Mouse (Mus musculus) lung, adult 2 months (tissue): ENCODE results near the gene Odc1.

Experiments
- CTCF ChIP-seq: fragments of 200-500 bp; IDR thresholded peaks from 2 replicates; pipeline ENCODE4 v1.5.1; 2011; ENCODE audit warnings: mild to moderate bottlenecking, low read length, control low read depth; ENCODE audit not compliant: insufficient read depth
- POLR2A ChIP-seq: fragments of 200-500 bp; IDR thresholded peaks from 2 replicates; pipeline ENCODE4 v1.6.1; 2011; ENCODE audit warnings: low read depth, mild to moderate bottlenecking, control low read depth, low read length, borderline replicate concordance; ENCODE audit errors: extremely low read depth

- TF ChIP-seq CTCF (no peak), POLR2A (no peak)
Observed at GRCm38 (mm10) chr12:17562396-17562795, 17.8 kb downstream of the Odc1 start.
